Mouse (Mus musculus): ENCODE results near the gene Rarb. TPM values are rescaled to one million over a fixed set of nuclear protein-coding genes. Genes with fewer than 3 reads are reported as not detected.

The Rarb gene
- polyA plus RNA-seq (2012; rRNA removed) (1.6 and 1.7 TPM in 2 replicates), polyA plus RNA-seq (2014; fragmentation: Nextera tagmentation; extraction: Ambion mirVana) (1.3 and 1.7 TPM in 2 replicates)

DNA sequence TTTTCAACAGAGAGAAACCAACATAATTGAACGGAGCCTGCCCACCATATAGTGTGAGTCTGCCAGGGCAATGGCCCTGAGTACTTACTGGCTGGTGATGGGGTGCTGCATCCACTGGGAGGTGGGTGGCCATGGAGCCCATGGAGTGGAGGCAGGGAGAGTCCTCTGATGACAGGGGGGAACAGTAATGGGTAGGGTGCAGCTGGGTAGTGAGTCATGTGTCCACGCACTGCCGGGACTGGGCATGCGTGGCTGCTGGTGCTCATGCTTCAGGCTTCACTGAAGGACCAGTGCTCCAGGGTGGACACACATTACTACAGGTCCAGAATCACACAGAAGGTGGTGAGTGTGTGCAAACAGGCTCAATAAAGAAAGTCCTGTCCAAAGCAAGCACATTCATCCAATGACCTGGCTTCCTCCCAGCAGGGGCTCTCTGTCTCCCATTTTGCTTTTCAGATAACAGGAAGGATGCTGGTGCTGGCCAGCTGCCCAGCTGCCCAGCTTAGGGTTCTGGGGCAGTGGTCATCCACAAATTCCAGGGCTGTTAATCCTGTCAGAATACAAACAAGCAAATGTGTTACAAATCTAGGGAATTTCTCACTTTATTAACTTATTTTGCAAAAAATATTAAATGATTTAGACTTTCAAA lies at the start of gene Rarb:
Rarb (minus strand) TSS at position 555 of the 649 bp plus-strand sequence.
- ATAC-seq (ENCODE audit: insufficient read depth) = no peak

GRCm38 (mm10) chr14:16842036-16842435 lies 23.1 kb upstream of the Rarb start:
- H3K9ac ChIP-seq (replicated peaks) = no peak overlapping the region
- no peak overlapping the region for H3K4me2 ChIP-seq (ENCODE audit: low read depth)
- no peaks in the 10 kb centered on the region for H3K4me1 ChIP-seq (replicated peaks; ENCODE audit: control insufficient read depth in 2 of 2, insufficient read depth in 2 of 2, low read length in 1 of 2)
- ATAC-seq (ENCODE audit: insufficient read depth) = no peak
- DNase-seq (ENCODE audit: low read depth in 3 of 3, low spot score in 3 of 3) = no peak
- no peaks in the 10 kb centered on the region for H3K9me3 ChIP-seq (ENCODE audit: control insufficient read depth, low read length)
- TF ChIP-seq CTCF (IDR thresholded peaks at IDR 0.05; ENCODE audit: low read depth) (no peak), EP300 (IDR thresholded peaks at IDR 0.05; ENCODE audit: low read depth) (no peak)
- no peak overlapping the region for H3K4me3 ChIP-seq (ENCODE audit: insufficient read depth in 1 of 2, low read depth in 2 of 2, low read length in 2 of 2)
- H3K27me3 ChIP-seq (ENCODE audit: control insufficient read depth, insufficient read depth, low read length) = no peaks in the 10 kb centered on the region
- H3K27ac ChIP-seq = no peak overlapping the region
- no peaks in the 10 kb centered on the region for H3K36me3 ChIP-seq (replicated peaks; ENCODE audit: control insufficient read depth, insufficient read depth, low read depth)
- WGBS (ENCODE audit: insufficient replicate concordance) = 52% methylated on average over 3 of the region's 3 CpGs

More for the DNA sequence above, at the start of gene Rarb:
- Histone ChIP-seq H3K27me3 (ENCODE audit: control insufficient read depth, insufficient read depth, low read length) (no peaks in the 10 kb centered on the region), H3K9ac (replicated peaks) (no peak within 1 kb of the TSS), H3K4me1 (replicated peaks; ENCODE audit: control insufficient read depth in 2 of 2, insufficient read depth in 2 of 2, low read length in 1 of 2) (no peaks in the 10 kb centered on the region), H3K36me3 (replicated peaks; ENCODE audit: control insufficient read depth, insufficient read depth, low read depth) (no peaks in the 10 kb centered on the region), H3K4me2 (ENCODE audit: low read depth) (no peak within 1 kb of the TSS), H3K4me3 (ENCODE audit: insufficient read depth in 1 of 2, low read depth in 2 of 2, low read length in 2 of 2) (no peak within 1 kb of the TSS), H3K9me3 (ENCODE audit: control insufficient read depth, low read length) (no peaks in the 10 kb centered on the region), H3K27ac (no peak within 1 kb of the TSS)
- no peak for TF ChIP-seq EP300 (IDR thresholded peaks at IDR 0.05; ENCODE audit: low read depth)
- DNase-seq (ENCODE audit: low read depth in 3 of 3, low spot score in 3 of 3) = no peak
- WGBS (ENCODE audit: insufficient replicate concordance) = 54% methylated on average over 4 of the region's 4 CpGs

- Histone ChIP-seq H3K27me3 (ENCODE audit: control insufficient read depth, insufficient read depth, low read length) (no peaks in the 10 kb centered on the region), H3K9me3 (ENCODE audit: control insufficient read depth, low read length) (no peaks in the 10 kb centered on the region), H3K36me3 (replicated peaks; ENCODE audit: control insufficient read depth, insufficient read depth, low read depth) (no peaks in the 10 kb centered on the region), H3K4me1 (replicated peaks; ENCODE audit: control insufficient read depth in 2 of 2, insufficient read depth in 2 of 2, low read length in 1 of 2) (no peaks in the 10 kb centered on the region), H3K4me2 (ENCODE audit: low read depth) (no peak overlapping the region), H3K27ac (no peak overlapping the region), H3K4me3 (ENCODE audit: insufficient read depth in 1 of 2, low read depth in 2 of 2, low read length in 2 of 2) (no peak overlapping the region), H3K9ac (replicated peaks) (no peak overlapping the region)
- no peak for DNase-seq (ENCODE audit: low read depth in 3 of 3, low spot score in 3 of 3)
- no peak for ATAC-seq (ENCODE audit: insufficient read depth)
- WGBS (ENCODE audit: insufficient replicate concordance) = 67% methylated on average over 6 of the region's 6 CpGs
- TF ChIP-seq CTCF (IDR thresholded peaks at IDR 0.05; ENCODE audit: low read depth) (no peak), EP300 (IDR thresholded peaks at IDR 0.05; ENCODE audit: low read depth) (no peak)
Observed at GRCm38 (mm10) chr14:16841597-16841989, 22.6 kb upstream of the Rarb start.

- Histone ChIP-seq H3K36me3 (replicated peaks; ENCODE audit: control insufficient read depth, insufficient read depth, low read depth) (no peaks in the 10 kb centered on the region), H3K27ac (no peak overlapping the region), H3K9me3 (ENCODE audit: control insufficient read depth, low read length) (no peaks in the 10 kb centered on the region), H3K4me3 (ENCODE audit: insufficient read depth in 1 of 2, low read depth in 2 of 2, low read length in 2 of 2) (no peak overlapping the region), H3K4me2 (ENCODE audit: low read depth) (no peak overlapping the region), H3K4me1 (replicated peaks; ENCODE audit: control insufficient read depth in 2 of 2, insufficient read depth in 2 of 2, low read length in 1 of 2) (no peaks in the 10 kb centered on the region), H3K27me3 (ENCODE audit: control insufficient read depth, insufficient read depth, low read length) (no peaks in the 10 kb centered on the region), H3K9ac (replicated peaks) (no peak overlapping the region)
- no peak for TF ChIP-seq CTCF (IDR thresholded peaks at IDR 0.05; ENCODE audit: low read depth)
- TF ChIP-seq EP300 (IDR thresholded peaks at IDR 0.05; ENCODE audit: low read depth) = no peak
- no peak for ATAC-seq (ENCODE audit: insufficient read depth)
- no peak for DNase-seq (ENCODE audit: low read depth in 3 of 3, low spot score in 3 of 3)
- 53% methylated on average over 8 of the region's 8 CpGs for WGBS (ENCODE audit: insufficient replicate concordance)
Observed at GRCm38 (mm10) chr14:16840951-16841596, 22.1 kb upstream of the Rarb start.

- H3K27ac ChIP-seq = no peak overlapping the region
- H3K36me3 ChIP-seq (replicated peaks; ENCODE audit: control insufficient read depth, insufficient read depth, low read depth) = no peaks in the 10 kb centered on the region
- H3K9me3 ChIP-seq (ENCODE audit: control insufficient read depth, low read length) = no peaks in the 10 kb centered on the region
- no peaks in the 10 kb centered on the region for H3K4me1 ChIP-seq (replicated peaks; ENCODE audit: control insufficient read depth in 2 of 2, insufficient read depth in 2 of 2, low read length in 1 of 2)
- no peak for TF ChIP-seq EP300 (IDR thresholded peaks at IDR 0.05; ENCODE audit: low read depth)
- TF ChIP-seq CTCF (IDR thresholded peaks at IDR 0.05; ENCODE audit: low read depth) = no peak
- no peak overlapping the region for H3K9ac ChIP-seq (replicated peaks)
- no peak overlapping the region for H3K4me3 ChIP-seq (ENCODE audit: insufficient read depth in 1 of 2, low read depth in 2 of 2, low read length in 2 of 2)
- ATAC-seq (ENCODE audit: insufficient read depth) = no peak
- H3K27me3 ChIP-seq (ENCODE audit: control insufficient read depth, insufficient read depth, low read length) = no peaks in the 10 kb centered on the region
- no peak for DNase-seq (ENCODE audit: low read depth in 3 of 3, low spot score in 3 of 3)
- H3K4me2 ChIP-seq (ENCODE audit: low read depth) = no peak overlapping the region
- 74% methylated on average over 2 of the region's 2 CpGs for WGBS (ENCODE audit: insufficient replicate concordance)
Observed at GRCm38 (mm10) chr14:16840135-16840534, 21.2 kb upstream of the Rarb start.
